Mouse (Mus musculus) kidney, postnatal 0 days (tissue): ENCODE results near the gene Gm973. TPM values are rescaled to one million over a fixed set of nuclear protein-coding genes. Genes with fewer than 3 reads are reported as not detected.
A peak's percentile ranks its signal among the peaks of the same experiment; 100 is the strongest.

ENCODE experiments used
- ATAC-seq: fragments of 200-750 bp; cut with Nextera tagmentation; replicated peaks from 2 replicates; pipeline ENCODE4 v1.8.0; 2017; ENCODE audit warnings: low read depth, moderate number of reproducible peaks, moderate TSS enrichment, moderate library complexity; ENCODE audit not compliant: low FRiP score
- DNase-seq: peaks from one replicate; pipeline ENCODE4 v3.0.0-alpha.2; 2016; ENCODE audit warnings: low spot score
- H3K27ac ChIP-seq: fragments of 300-500 bp; sonication (generic); 2 replicates; pipeline ENCODE4 v1.5.1; 2014; ENCODE audit warnings: mild to moderate bottlenecking
- H3K27me3 ChIP-seq: fragments of 300-500 bp; sonication (generic); 2 replicates; pipeline ENCODE4 v1.6.1; 2014; ENCODE audit warnings: low read length, mixed read lengths; ENCODE audit not compliant: insufficient read depth
- H3K36me3 ChIP-seq: fragments of 300-500 bp; sonication (generic); 2 replicates; pipeline ENCODE4 v1.6.1; 2014; ENCODE audit warnings: low read length, mixed read lengths; ENCODE audit not compliant: insufficient read depth
- H3K4me1 ChIP-seq: fragments of 300-500 bp; sonication (generic); replicated peaks from 2 replicates; pipeline ENCODE4 v1.6.1; 2014; ENCODE audit warnings: antibody characterized with exemption, low read length, mixed read lengths; ENCODE audit not compliant: insufficient read depth
- H3K4me2 ChIP-seq: fragments of 300-500 bp; sonication (generic); 2 replicates; pipeline ENCODE4 v1.6.1; 2014; ENCODE audit warnings: mild to moderate bottlenecking, low read length, moderate library complexity, mixed read lengths
- H3K4me3 ChIP-seq: fragments of 300-500 bp; sonication (generic); replicated peaks from 2 replicates; pipeline ENCODE4 v1.5.1; 2014; ENCODE audit warnings: low read depth, low read length
- H3K9ac ChIP-seq: fragments of 300-500 bp; sonication (generic); 2 replicates; pipeline ENCODE4 v1.6.1; 2014; ENCODE audit warnings: low read depth, low read length
- H3K9me3 ChIP-seq: fragments of 300-500 bp; sonication (generic); replicated peaks from 2 replicates; pipeline ENCODE4 v1.6.1; 2016; ENCODE audit warnings: low read length, inconsistent platforms, mixed read lengths
- CTCF ChIP-seq: IDR thresholded peaks from 2 replicates; pipeline ENCODE4 v1.5.1; 2016; ENCODE audit warnings: antibody characterized with exemption, low read depth, mild to moderate bottlenecking, moderate library complexity
- WGBS: fragments of 180-500 bp; shearing (Covaris S2); extraction: QIAGEN DNeasy Blood & Tissue Kit; methylation state at CpG from one replicate; pipeline ENCODE4 v1.1.7; 2014; 5-methylcytosine and 5-hydroxymethylcytosine counted together
- polyA plus RNA-seq: library from polyadenylated mRNA; unstranded; fragments of >200 nt; fragmentation: Nextera tagmentation; extraction: Ambion mirVana; gene quantifications from 2 replicates; pipeline ENCODE4 v1.2.1, GENCODE M21; 2015

Gene Gm973
- polyA plus RNA-seq, 1 experiment from 2014 or later: 2.5 TPM

DNA sequence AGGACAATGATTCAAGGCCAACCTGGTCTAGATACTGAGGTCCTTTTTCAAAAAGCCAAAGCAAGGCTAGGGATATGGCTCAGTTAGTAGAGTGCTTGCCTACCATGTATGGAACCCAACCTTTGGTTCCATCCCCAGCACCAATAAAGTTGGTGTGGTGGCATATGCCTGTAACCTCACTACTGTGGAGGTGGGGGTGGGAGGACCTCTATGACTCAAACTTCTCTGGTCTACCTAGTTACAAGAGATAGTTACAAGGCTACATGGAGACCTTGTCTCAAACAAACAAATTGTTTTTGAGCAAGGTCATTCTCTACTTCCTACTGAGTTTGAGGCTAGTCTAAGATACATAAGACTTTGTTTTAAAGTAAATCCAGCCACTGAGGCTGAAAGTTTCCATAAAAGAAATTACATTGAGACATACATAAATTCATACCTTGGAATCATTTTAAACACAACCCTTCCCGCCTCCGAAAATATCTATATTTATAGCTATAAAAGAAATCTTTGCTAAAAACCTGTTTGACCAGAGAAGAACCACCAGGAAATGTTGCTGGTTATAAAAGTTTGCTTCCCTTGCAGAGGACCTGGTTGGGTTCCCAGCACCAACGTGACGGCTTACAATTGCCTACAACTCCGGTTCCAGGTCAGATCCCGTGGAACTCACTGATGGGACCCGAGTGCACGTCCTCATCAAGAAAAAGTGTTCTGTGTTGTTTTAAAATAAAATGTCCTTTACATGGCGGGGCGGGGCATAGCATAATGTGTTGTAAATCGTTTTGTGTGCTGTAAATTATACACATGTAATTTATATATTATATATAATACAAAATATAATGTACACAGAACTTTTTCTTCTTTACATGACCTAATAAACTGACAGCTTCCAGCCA lies 168.1 kb downstream of the Gm973 start:
- peak overlapping the region; percentile 32 for H3K9ac ChIP-seq
- peak overlapping the region; percentile 58; the same call in 1 of the 2 replicates for H3K4me3 ChIP-seq
- H3K27me3 ChIP-seq: no peaks in the 10 kb centered on the region
- peak overlapping the region; percentile 48 for H3K4me2 ChIP-seq
- ATAC-seq (peak; percentile 38; the same call in 1 of the 2 replicates), DNase-seq (no peak)
- peak overlapping the region; percentile 3; the same call in 1 of the 2 replicates for H3K27ac ChIP-seq
- H3K4me1 ChIP-seq: peaks cover 10% of the 10 kb centered on the region; the same call in 1 of the 2 replicates
- no peak for TF ChIP-seq CTCF
- 13% methylated on average over 11 of the region's 11 CpGs for WGBS
- H3K9me3 ChIP-seq: no peaks in the 10 kb centered on the region
- H3K36me3 ChIP-seq: no peaks in the 10 kb centered on the region

- WGBS: under 1% methylated on average over 49 of the region's 49 CpGs
- peaks cover 10% of the 10 kb centered on the region; the same call in 1 of the 2 replicates for H3K4me1 ChIP-seq
- H3K36me3 ChIP-seq: no peaks in the 10 kb centered on the region
- no peaks in the 10 kb centered on the region for H3K27me3 ChIP-seq
- H3K9me3 ChIP-seq: no peaks in the 10 kb centered on the region
- DNase-seq (peak; percentile 99), ATAC-seq (peak; percentile 94)
- peak within 1 kb of the TSS; percentile 85 for H3K27ac ChIP-seq
- TF ChIP-seq CTCF: no peak
- H3K4me2 ChIP-seq: peak within 1 kb of the TSS; percentile 87
- peak within 1 kb of the TSS; percentile 58 for H3K4me3 ChIP-seq
- peak within 1 kb of the TSS; percentile 76 for H3K9ac ChIP-seq
Observed at GRCm38 (mm10) chr1:59684819-59685755, 169.0 kb downstream of the Gm973 start, which contains the start of gene Nop58. Gene Nop58 (plus strand): TSS chr1:59684971.

Other genes with a start within 250 kb of the Gm973 start
- gene Fzd7, start 33.8 kb upstream of the Gm973 start, polyA plus RNA-seq: 15.2 and 17.9 TPM in 2 replicates
- gene Sumo1, start 154.6 kb downstream of the Gm973 start, polyA plus RNA-seq: 414 and 416 TPM in 2 replicates
- gene Nop58, start 168.7 kb downstream of the Gm973 start, polyA plus RNA-seq: 162 and 173 TPM in 2 replicates
- 9.3 and 9.8 TPM in 2 replicates for gene Bmpr2, start 247.1 kb downstream of the Gm973 start, polyA plus RNA-seq